Mouse (Mus musculus) liver, embryonic 14.5 days (tissue): ENCODE measurements around the gene Prkaa2. TPM values are rescaled to one million over a fixed set of nuclear protein-coding genes. Genes with fewer than 3 reads are reported as not detected.

Source experiments
- ATAC-seq: fragments of 200-750 bp; cut with Nextera tagmentation; 2 replicates; pipeline ENCODE4 v1.8.0; 2017; ENCODE audit warnings: moderate number of reproducible peaks, mild to moderate bottlenecking, moderate library complexity; ENCODE audit not compliant: insufficient read depth
- DNase-seq, 3 experiments: peaks; one replicate each; pipeline ENCODE4 v3.0.0-alpha.2; 2012 to 2013; ENCODE audit warnings: low read depth in 3 of 3, low spot score in 3 of 3
- H3K27ac ChIP-seq: fragments of 300-500 bp; sonication (generic); 2 replicates; pipeline ENCODE4 v1.5.1; 2014; ENCODE audit warnings: moderate library complexity, mild to moderate bottlenecking, control low read depth, inconsistent platforms
- H3K27me3 ChIP-seq: fragments of 300-500 bp; sonication (generic); 2 replicates; pipeline ENCODE4 v1.6.1; 2014; ENCODE audit warnings: mild to moderate bottlenecking, low read length, moderate library complexity; ENCODE audit not compliant: control insufficient read depth, insufficient read depth
- H3K36me3 ChIP-seq: fragments of 300-500 bp; sonication (generic); replicated peaks from 2 replicates; pipeline ENCODE4 v1.6.1; 2014; ENCODE audit warnings: low read depth; ENCODE audit not compliant: control insufficient read depth, insufficient read depth
- H3K4me1 ChIP-seq, 2 experiments: fragments of 200-500 bp in 1 of 2; fragments of 300-500 bp in 1 of 2; sonication (generic) in 1 of 2; replicated peaks; 2 replicates each; pipeline ENCODE4 v1.6.1; 2012 to 2014; ENCODE audit warnings: antibody characterized with exemption in 1 of 2, inconsistent platforms in 1 of 2, low read length in 1 of 2; ENCODE audit not compliant: control insufficient read depth in 2 of 2, insufficient read depth in 2 of 2
- H3K4me2 ChIP-seq: fragments of 300-500 bp; sonication (generic); 2 replicates; pipeline ENCODE4 v1.6.1; 2014; ENCODE audit warnings: low read depth, mild to moderate bottlenecking, control low read depth, moderate library complexity
- H3K4me3 ChIP-seq, 2 experiments: fragments of 200-500 bp in 1 of 2; fragments of 300-500 bp in 1 of 2; sonication (generic) in 1 of 2; 2 replicates each; pipeline ENCODE4 v1.5.1; 2012 to 2014; ENCODE audit warnings: low read depth in 2 of 2, low read length in 2 of 2, mild to moderate bottlenecking in 2 of 2, control low read depth in 1 of 2, inconsistent platforms in 1 of 2, moderate library complexity in 1 of 2; ENCODE audit not compliant: insufficient read depth in 1 of 2
- H3K9ac ChIP-seq: fragments of 300-500 bp; sonication (generic); replicated peaks from 2 replicates; pipeline ENCODE4 v1.6.1; 2014; ENCODE audit warnings: mild to moderate bottlenecking, control low read depth, moderate library complexity
- H3K9me3 ChIP-seq: fragments of 300-500 bp; sonication (generic); 2 replicates; pipeline ENCODE4 v1.6.1; 2016; ENCODE audit warnings: low read length, mixed read lengths; ENCODE audit not compliant: control insufficient read depth
- CTCF ChIP-seq: IDR thresholded peaks from 2 replicates; pipeline ENCODE4 v1.5.1; 2016; ENCODE audit warnings: antibody characterized with exemption, low read depth, control low read depth
- EP300 ChIP-seq: IDR thresholded peaks from 2 replicates; pipeline ENCODE4 v1.6.1; 2016; ENCODE audit warnings: antibody characterized with exemption, low read depth
- WGBS: fragments of 180-500 bp; shearing (Covaris S2); extraction: QIAGEN DNeasy Blood & Tissue Kit; methylation state at CpG from one replicate; pipeline ENCODE4 v1.1.7; 2014; ENCODE audit not compliant: insufficient replicate concordance; 5-methylcytosine and 5-hydroxymethylcytosine counted together
- polyA plus RNA-seq, 2 experiments: library from polyadenylated mRNA; depleted of rRNA in 1 of 2; stranded (reverse) in 1 of 2; unstranded in 1 of 2; fragments of >200 nt; fragmentation: Nextera tagmentation in 1 of 2; extraction: Ambion mirVana in 1 of 2; gene quantifications; 2 replicates each; pipeline versions ENCODE4 v1.2.1 to v1.2.3; 2012 to 2014

Gene Prkaa2
- polyA plus RNA-seq, 2 experiments, result 0.17 to 0.19 TPM

GRCm38 (mm10) chr4:105109990-105110683 lies 447 bp upstream of the Prkaa2 start:
- H3K36me3 ChIP-seq, result no peaks in the 10 kb centered on the region
- whole genome bisulfite sequencing, result 5% methylated on average over 24 of the region's 24 CpGs
- peak overlapping the region; percentile 64 for H3K4me2 ChIP-seq
- H3K9ac ChIP-seq, result no peak overlapping the region
- ATAC-seq (no peak), DNase-seq (no peak)
- no peak for TF ChIP-seq CTCF
- no peak for TF ChIP-seq EP300
- peak overlapping the region; percentile 42 to 43 for H3K4me3 ChIP-seq
- peaks cover 0 to 3% of the 10 kb centered on the region in 2 experiments; a peak in 1 of 4 replicates for H3K4me1 ChIP-seq
- H3K27ac ChIP-seq, result no peak overlapping the region
- H3K27me3 ChIP-seq, result peaks cover 23% of the 10 kb centered on the region
- no peaks in the 10 kb centered on the region for H3K9me3 ChIP-seq

- H3K27ac ChIP-seq, result no peak overlapping the region
- H3K4me1 ChIP-seq, result peaks cover 0 to 3% of the 10 kb centered on the region in 2 experiments; a peak in 1 of 4 replicates
- 21% methylated on average over 5 of the region's 5 CpGs for WGBS
- no peaks in the 10 kb centered on the region for H3K9me3 ChIP-seq
- no peak overlapping the region for H3K9ac ChIP-seq
- no peaks in the 10 kb centered on the region for H3K36me3 ChIP-seq
- peaks cover 23% of the 10 kb centered on the region for H3K27me3 ChIP-seq
- TF ChIP-seq EP300 (no peak), CTCF (no peak)
- no peak for ATAC-seq
- peak overlapping the region; percentile 64 for H3K4me2 ChIP-seq
- peak overlapping the region in 1 of 2 experiments; percentile 51; a peak in 1 of 4 replicates for H3K4me3 ChIP-seq
- no peak for DNase-seq
Observed at GRCm38 (mm10) chr4:105108641-105109198, 970 bp downstream of the Prkaa2 start.

- no peak overlapping the region for H3K27ac ChIP-seq
- no peak overlapping the region for H3K4me3 ChIP-seq
- H3K9ac ChIP-seq, result no peak overlapping the region
- no peak overlapping the region for H3K4me2 ChIP-seq
- H3K9me3 ChIP-seq, result no peaks in the 10 kb centered on the region
- H3K36me3 ChIP-seq, result no peaks in the 10 kb centered on the region
- H3K4me1 ChIP-seq, result peaks cover 0 to 3% of the 10 kb centered on the region in 2 experiments; a peak in 1 of 4 replicates
- H3K27me3 ChIP-seq, result peaks cover 23% of the 10 kb centered on the region
- no peak for DNase-seq
- TF ChIP-seq EP300 (no peak), CTCF (no peak)
- ATAC-seq, result no peak
- 45% methylated on average over 12 of the region's 12 CpGs for WGBS
Observed at GRCm38 (mm10) chr4:105107943-105108640, 1.6 kb downstream of the Prkaa2 start.

GRCm38 (mm10) chr4:105104099-105104872 lies 5.4 kb downstream of the Prkaa2 start:
- no peak for TF ChIP-seq EP300
- TF ChIP-seq CTCF, result no peak
- H3K9me3 ChIP-seq, result no peaks in the 10 kb centered on the region
- H3K4me1 ChIP-seq, result no peaks in the 10 kb centered on the region
- DNase-seq (no peak), ATAC-seq (no peak)
- no peak overlapping the region for H3K27ac ChIP-seq
- no peak overlapping the region for H3K4me3 ChIP-seq
- H3K36me3 ChIP-seq, result no peaks in the 10 kb centered on the region
- H3K9ac ChIP-seq, result no peak overlapping the region
- H3K4me2 ChIP-seq, result no peak overlapping the region
- peaks cover 16% of the 10 kb centered on the region for H3K27me3 ChIP-seq
- 45% methylated on average over 6 of the region's 6 CpGs for WGBS
